Mouse (Mus musculus) heart, postnatal 25 days (tissue): ENCODE data around the gene R3hdm1. TPM values are rescaled to one million over a fixed set of nuclear protein-coding genes. Genes with fewer than 3 reads are reported as not detected.
"Not testable (repeated sequence)": the region's sequence is repeated elsewhere in the genome, so short reads cannot be mapped to it uniquely, and the experiment has no call there.

Source experiments
- DNase-seq: peaks from one replicate; pipeline ENCODE4 v3.0.0; 2022; ENCODE audit warnings: low spot score
- intact Hi-C: fragments of 180-260 bp; cut with DNase I; formaldehyde crosslinking; loops from one replicate; pipeline ENCODE4 v1.15.1; 2025
- total RNA-seq, 2 experiments: library from RNA; stranded (reverse); gene quantifications; 2 replicates each; pipeline ENCODE4 v1.2.3; 2021

Gene R3hdm1
- total RNA-seq, 2 experiments from 2014 or later = 50.2 to 51.6 TPM

- intact Hi-C loops = loop anchor here (5.0 kb wide), 2 partner anchors 139 to 331 kb away; partner anchors contain the start of genes Ccnt2 and Ubxn4
These were observed 503 bp downstream of the R3hdm1 start for GRCm38 (mm10) chr1:128103520-128104088.

GRCm38 (mm10) chr1:128120913-128121627, 18.0 kb downstream of the R3hdm1 start:
- no peak for DNase-seq
- intact Hi-C loops = no loop called here

More at GRCm38 (mm10) chr1:128103520-128104088, 503 bp downstream of the R3hdm1 start:
- peak; percentile 24 for DNase-seq

DNA sequence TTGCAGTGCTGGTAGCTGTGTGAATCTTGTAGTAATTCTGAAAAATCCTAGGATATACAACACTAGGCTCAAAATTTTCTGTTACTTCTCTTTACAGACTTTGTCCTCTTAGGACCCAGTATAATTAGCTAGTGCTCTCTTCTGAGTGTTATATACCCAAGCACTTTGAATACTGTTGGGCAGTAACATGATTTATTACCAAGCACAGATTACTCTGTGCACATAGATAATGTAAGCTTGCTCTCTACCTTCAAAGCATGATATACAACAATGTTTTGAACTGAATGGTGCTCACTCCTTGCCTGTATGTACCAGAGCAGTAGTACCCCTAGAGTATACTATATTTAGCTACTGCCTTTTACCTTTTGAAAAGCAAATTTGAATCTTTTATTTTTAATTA, 33.1 kb downstream of the R3hdm1 start:
- intact Hi-C loops = not testable (repeated sequence)

DNA sequence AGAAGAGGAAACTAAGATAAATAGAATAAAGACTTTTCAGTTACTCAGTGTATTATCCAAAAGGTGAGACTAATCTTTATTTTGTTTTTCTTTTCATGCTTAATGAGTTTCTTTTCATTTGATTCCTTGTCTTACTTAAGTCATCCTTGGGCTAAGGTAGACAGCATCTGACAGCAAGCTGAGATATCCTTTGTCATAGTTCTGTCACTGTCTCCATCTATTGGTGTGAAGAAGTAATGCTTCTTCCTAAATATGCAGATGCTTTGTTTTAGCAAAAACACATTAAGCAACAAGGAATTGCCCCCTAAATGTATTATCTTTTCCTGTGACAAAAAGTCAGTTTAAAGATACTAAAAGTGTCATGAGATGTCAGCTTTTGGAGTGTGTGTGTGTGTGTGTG, 37.9 kb downstream of the R3hdm1 start:
- intact Hi-C loops = loop anchor here (2.0 kb wide), 1 partner anchor 314 kb away; no protein-coding TSS in a partner anchor
- no peak for DNase-seq

More for the DNA sequence above, 33.1 kb downstream of the R3hdm1 start:
- not testable (repeated sequence) for DNase-seq

GRCm38 (mm10) chr1:128141737-128142136, 38.6 kb downstream of the R3hdm1 start:
- DNase-seq = no peak
- intact Hi-C loops = loop anchor here (2.0 kb wide), 1 partner anchor 315 kb away; no protein-coding TSS in a partner anchor

DNA sequence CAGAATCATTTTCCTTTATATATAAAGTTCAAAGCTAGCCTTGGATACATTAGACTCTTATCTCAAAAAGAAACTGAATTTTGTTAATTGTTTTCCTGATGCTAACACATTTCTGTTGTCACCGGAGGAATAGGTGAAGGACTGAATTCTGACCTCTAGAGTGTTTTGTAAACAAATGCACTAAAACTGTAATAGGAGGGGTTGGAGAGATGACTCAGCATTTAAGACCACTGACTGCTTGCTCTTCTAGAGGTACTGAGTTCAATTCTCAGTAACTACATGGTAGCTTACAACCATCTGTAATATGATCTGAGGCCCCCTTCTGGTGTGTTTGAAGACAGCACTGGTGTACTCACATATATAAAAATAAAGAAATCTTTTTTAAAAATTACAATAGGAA, 63.9 kb downstream of the R3hdm1 start:
- DNase-seq = no peak
- intact Hi-C loops = no loop called here

GRCm38 (mm10) chr1:128170104-128170503, 67.0 kb downstream of the R3hdm1 start:
- intact Hi-C loops = no loop called here
- no peak for DNase-seq

DNA sequence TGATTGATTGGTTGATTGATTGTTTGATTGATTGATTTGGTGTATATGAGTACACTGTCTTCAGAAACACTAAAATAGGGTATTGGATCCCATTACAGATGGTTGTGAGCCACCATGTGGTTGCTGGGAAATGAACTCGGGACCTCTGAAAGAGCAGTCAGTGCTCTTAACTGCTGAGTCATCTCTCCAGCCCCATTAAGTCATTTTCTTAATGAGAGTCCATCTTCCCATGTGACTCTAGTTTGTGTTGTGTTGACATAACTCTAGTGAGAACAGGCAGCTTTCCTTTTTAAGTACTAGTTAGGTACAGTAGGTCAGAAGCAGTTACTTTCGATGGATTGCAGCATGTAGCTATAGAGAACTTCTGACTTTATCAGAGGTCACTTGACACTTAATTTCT, 88.3 kb downstream of the R3hdm1 start:
- no peak for DNase-seq
- intact Hi-C loops = no loop called here

DNA sequence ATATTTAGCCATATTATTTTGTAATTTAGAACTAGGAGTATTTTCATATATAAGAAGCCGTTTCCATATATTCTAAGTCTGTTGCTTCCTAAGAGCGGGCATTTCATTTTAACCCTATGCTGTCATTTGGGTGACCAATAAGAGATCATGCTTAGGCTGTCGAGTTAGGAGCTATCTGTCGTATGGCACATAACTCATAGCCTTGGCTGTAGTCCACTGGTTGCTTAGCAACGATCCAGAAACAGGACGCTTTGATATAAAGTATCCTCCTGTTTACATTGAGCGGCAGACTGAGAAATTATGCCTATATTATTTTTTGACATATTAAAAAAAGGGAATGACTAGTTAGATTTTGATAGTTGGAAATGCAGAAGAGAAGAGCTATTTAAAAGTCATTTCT, 89.3 kb downstream of the R3hdm1 start:
- DNase-seq = no peak
- intact Hi-C loops = no loop called here

- DNase-seq = no peak
- intact Hi-C loops = no loop called here
These were observed 90.9 kb downstream of the R3hdm1 start for GRCm38 (mm10) chr1:128194011-128194410.

- intact Hi-C loops = no loop called here
- DNase-seq = no peak
These were observed 94.3 kb downstream of the R3hdm1 start for GRCm38 (mm10) chr1:128197353-128197752.

GRCm38 (mm10) chr1:128213261-128213660, 110.2 kb downstream of the R3hdm1 start:
- DNase-seq = no peak
- intact Hi-C loops = no loop called here

GRCm38 (mm10) chr1:128221886-128222285, 118.8 kb downstream of the R3hdm1 start:
- intact Hi-C loops = loop anchor here (5.0 kb wide), 1 partner anchor 395 kb away; no protein-coding TSS in a partner anchor
- no peak for DNase-seq

DNA sequence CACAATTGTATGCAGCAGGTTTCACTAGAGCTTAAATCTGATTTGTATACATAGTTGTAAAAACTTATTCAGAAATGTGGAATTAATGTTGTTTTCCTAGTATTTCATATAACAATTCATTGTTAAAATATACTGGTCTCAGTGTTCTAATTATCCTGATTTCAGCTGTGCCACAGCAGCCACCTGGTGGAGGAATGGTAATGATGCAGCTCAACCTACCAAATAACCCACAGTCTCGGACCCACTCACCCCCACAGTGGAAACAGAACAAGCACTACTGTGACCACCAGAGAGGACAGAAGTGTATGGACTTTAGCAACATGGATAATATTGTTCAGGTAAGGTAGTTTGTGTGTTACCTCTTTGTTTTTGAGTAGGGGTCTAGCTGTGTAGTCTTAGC, 120.2 kb downstream of the R3hdm1 start:
- DNase-seq = no peak
- intact Hi-C loops = loop anchor here (5.0 kb wide), 1 partner anchor 396 kb away; no protein-coding TSS in a partner anchor

DNA sequence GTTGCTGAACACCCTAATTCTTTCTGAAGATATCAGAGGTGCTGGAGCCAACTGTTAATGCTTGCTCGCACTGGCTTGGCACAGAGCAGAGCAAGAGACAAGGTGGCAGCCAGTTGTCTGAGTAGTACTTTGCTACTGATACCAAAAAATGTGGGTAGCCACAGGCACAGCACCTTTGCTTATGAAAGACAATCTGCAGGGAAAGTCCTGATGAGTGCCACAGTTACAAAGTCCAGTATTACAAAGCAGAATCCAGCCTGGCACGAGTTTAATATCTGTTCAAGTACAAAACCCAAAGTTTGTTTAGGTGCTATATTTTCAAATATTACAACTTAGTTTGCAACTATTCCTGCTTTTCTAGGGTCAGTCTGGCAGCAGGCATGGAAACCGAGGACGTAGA, 132.1 kb downstream of the R3hdm1 start:
- no peak for DNase-seq
- intact Hi-C loops = no loop called here

DNA sequence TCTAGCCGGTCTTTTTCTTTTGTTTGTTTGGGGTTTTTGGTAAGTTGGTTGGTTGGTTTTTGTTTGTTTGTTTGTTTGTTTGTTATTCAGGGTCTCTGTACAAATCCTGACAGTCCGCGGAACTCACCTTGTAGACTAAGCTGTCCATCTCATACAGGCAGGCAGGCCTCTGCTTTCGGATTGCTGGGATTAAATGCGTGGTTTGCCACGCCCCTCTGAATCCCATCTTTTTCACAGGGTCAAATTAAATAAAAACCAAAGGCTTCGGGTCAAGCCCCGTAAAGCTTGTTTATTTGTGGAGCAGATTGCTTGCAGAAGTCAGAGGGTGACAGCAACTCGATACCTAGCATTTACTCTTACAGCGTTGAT, 140.5 kb downstream of the R3hdm1 start, which contains the start of gene Ubxn4:
Ubxn4 (plus strand) TSS at position 338 of the 369 bp plus-strand sequence.
- intact Hi-C loops = loop anchor here (5.0 kb wide), 2 partner anchors 141 to 471 kb away; partner anchors contain the start of genes Ccnt2, R3hdm1 and Zranb3
- no peak for DNase-seq

DNA sequence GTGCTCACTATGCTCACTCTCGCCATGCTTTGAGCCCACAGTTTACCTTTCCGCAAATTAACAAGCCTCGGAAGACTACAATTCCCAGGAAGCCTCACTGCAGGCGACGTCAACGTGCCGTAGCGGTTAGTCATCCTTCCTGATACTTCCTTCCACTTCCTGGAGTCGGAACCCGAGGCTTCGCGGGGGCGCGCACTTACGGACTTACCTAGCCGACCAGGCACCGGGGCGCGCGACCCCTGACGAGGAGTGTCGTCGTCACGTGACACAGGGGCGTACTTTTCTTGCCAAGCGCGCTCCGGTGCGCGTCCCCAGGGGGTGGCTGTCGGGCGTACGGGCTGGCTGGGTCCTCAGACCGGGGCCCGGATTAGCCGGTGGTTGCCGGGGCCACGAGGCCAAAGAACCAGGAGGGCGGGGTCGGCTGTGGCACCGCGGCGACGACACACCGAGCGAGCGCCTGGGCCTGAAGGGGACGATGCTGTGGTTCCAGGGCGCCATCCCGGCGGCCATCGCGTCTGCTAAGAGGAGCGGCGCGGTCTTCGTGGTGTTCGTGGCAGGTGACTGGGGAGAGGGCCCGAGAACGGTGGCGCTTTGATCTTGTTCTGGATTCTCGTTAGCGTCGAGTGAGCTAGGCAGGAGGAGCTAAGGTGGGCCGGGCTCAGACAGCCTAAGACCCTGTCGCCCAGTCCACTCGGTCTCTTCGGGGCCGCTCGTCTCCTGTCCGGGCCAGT, 141.1 kb downstream of the R3hdm1 start:
- intact Hi-C loops = loop anchor here (5.0 kb wide), 2 partner anchors 142 to 472 kb away; partner anchors contain the start of genes Ccnt2, R3hdm1 and Zranb3
- peak; percentile 92 for DNase-seq

GRCm38 (mm10) chr1:128244727-128245355, 141.7 kb downstream of the R3hdm1 start:
- DNase-seq = no peak
- intact Hi-C loops = loop anchor here (5.0 kb wide), 2 partner anchors 143 to 473 kb away; partner anchors contain the start of genes Ccnt2, R3hdm1 and Zranb3

GRCm38 (mm10) chr1:128267061-128267460, 164.0 kb downstream of the R3hdm1 start:
- DNase-seq, intact Hi-C loops: not testable (repeated sequence)

DNA sequence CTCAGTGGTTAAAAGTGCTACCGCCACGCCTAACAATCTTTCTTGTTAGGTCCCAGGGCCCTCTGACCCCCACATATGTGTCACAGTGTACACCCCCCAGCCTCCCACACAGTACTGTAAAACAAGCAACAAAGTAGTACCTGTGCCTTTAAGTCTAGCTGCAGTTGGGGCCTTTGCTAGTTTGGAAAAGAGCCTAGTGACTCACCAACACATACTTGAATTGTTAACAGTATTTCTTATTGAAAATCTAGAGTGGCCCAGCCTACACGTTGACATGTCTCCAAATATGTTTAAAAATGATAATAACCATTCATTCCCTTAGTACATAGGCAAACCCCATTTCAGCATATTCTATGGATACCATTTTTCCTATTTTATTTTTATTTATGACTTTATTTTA, 167.6 kb downstream of the R3hdm1 start:
- no peak for DNase-seq
- intact Hi-C loops = no loop called here
